Mouse (Mus musculus) lung, adult 2 months (tissue): Measurements from ENCODE around the gene Cntn5.

Experiments used
- CTCF ChIP-seq: fragments of 200-500 bp; IDR thresholded peaks from 2 replicates; pipeline ENCODE4 v1.5.1; 2011; ENCODE audit warnings: mild to moderate bottlenecking, low read length, control low read depth; ENCODE audit not compliant: insufficient read depth
- POLR2A ChIP-seq: fragments of 200-500 bp; IDR thresholded peaks from 2 replicates; pipeline ENCODE4 v1.6.1; 2011; ENCODE audit warnings: low read depth, mild to moderate bottlenecking, control low read depth, low read length, borderline replicate concordance; ENCODE audit errors: extremely low read depth

DNA sequence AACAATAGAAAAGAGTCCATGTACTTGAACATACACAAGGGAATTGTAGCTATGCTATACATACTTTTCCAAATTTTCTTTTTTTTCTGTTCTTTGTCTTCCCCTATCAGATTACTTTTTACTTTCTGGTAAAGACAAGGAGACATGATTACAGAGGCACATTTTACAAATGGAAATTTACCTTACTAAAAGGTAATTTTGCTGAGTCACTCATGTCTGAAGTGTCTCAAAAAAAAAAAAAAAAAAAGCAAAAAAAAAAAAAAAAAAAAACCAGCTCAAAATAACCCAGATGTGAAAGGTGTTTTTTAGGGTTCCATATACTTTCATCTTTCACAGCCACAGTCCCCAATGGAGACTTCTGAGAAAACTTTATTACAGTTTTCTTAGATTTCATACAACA, 492.5 kb downstream of the Cntn5 start:
- TF ChIP-seq CTCF, result no peak
- no peak for TF ChIP-seq POLR2A
